Mouse (Mus musculus): ENCODE measurements at regions not wholly inside any gene's neighbourhood (a gene's known extent, or its start where the extent isn't known, plus 50 kb on each side); places are given as distances from the start of the nearest gene placed in this dataset.
A peak's percentile ranks its signal among the peaks of the same experiment; 100 is the strongest.

DNA sequence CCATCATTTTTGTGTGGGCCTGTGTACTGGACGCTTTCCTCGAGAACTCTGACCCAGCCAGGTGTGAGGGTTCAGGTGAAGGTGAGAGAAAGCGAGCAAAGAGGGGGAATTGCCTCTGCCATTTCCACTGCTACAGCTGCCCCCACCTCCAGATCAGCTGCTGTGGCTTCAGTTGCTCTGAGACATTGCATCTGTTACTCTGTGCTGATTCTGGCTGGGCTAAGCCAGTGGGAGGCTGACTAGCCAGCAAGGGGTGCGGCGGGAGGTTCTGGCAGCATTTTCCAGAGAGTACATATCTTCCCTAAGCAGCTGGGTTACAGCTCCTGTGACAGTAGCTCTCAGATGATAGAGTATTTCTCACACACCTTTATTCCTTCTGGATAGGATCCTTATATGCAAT, 712.7 kb upstream of the Cdh18 start:
- no peak for DNase-seq (ENCODE audit: low read depth, low spot score)

DNA sequence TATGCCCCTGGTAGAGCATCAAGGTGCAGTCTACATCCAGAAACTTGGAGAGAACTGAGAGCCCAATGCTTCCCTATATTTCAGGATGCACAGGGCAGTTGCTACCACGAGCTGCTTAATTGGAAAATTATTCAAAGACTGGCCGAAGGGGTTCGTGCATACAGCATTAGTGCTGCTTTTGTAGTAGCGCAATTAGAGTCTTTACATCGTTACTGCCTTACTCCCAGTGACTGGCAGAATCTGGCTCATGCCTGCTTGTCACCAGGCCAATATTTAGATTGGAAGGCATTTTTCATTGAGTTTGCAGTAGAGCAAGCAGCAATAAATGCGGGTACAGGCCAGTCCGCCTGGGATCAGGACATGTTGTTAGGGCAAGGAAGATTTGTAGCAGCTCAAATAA, 690.3 kb upstream of the Cdh18 start:
- no peak for DNase-seq (ENCODE audit: low read depth, low spot score)

DNA sequence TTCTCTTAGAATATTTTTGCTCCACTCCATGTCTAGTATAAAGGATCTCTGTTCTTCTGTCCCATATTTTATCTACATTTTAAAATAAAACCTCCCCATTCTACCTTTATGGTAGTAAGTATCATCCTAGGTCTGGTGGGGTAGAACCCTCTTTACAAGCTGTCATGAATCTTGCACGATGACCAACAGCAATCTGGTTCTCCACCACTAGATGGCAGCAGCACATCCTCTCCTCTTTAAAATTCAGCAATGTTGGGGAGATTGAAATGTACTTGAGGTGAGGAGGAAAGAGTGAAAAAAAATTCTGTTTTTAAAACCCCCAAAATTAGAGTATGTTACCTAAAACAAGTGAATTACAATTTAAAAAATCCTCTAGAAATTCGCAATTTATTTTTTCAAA, 663.6 kb upstream of the Cdh18 start:
- peak; percentile 23 for DNase-seq (ENCODE audit: low read depth, low spot score)
